Mouse (Mus musculus) myocyte (in vitro differentiated cells): ENCODE measurements at regions not wholly inside any gene's neighbourhood (a gene's known extent, or its start where the extent isn't known, plus 50 kb on each side); places are given as distances from the start of the nearest gene placed in this dataset.

ENCODE experiments used
- MYOG ChIP-seq, 3 experiments: IDR thresholded peaks; one replicate each; pipeline ENCODE4 v1.6.1; 2011; ENCODE audit warnings: control low read depth in 2 of 3, low read depth in 2 of 3, mild to moderate bottlenecking in 2 of 3; ENCODE audit not compliant: insufficient read length in 2 of 3, control insufficient read depth in 1 of 3, insufficient read depth in 1 of 3
- POLR2A ChIP-seq: IDR thresholded peaks from one replicate; pipeline ENCODE4 v1.6.1; 2011; ENCODE audit warnings: low read depth, mild to moderate bottlenecking, control low read depth, moderate library complexity; ENCODE audit not compliant: insufficient read length
- REST ChIP-seq: IDR thresholded peaks from one replicate; pipeline ENCODE4 v1.6.1; 2011; ENCODE audit warnings: mild to moderate bottlenecking, control low read depth, moderate library complexity; ENCODE audit not compliant: insufficient read depth, insufficient read length
- SRF ChIP-seq: IDR thresholded peaks from one replicate; pipeline ENCODE4 v1.6.1; 2011; ENCODE audit warnings: low read depth; ENCODE audit not compliant: control insufficient read depth, insufficient read length
- TCF12 ChIP-seq: IDR thresholded peaks from one replicate; pipeline ENCODE4 v1.6.1; 2011; ENCODE audit warnings: mild to moderate bottlenecking, control low read depth; ENCODE audit not compliant: poor library complexity, insufficient read depth, severe bottlenecking
- USF1 ChIP-seq: IDR thresholded peaks from one replicate; pipeline ENCODE4 v1.6.1; 2011; ENCODE audit warnings: low read depth, mild to moderate bottlenecking, control low read depth, moderate library complexity

DNA sequence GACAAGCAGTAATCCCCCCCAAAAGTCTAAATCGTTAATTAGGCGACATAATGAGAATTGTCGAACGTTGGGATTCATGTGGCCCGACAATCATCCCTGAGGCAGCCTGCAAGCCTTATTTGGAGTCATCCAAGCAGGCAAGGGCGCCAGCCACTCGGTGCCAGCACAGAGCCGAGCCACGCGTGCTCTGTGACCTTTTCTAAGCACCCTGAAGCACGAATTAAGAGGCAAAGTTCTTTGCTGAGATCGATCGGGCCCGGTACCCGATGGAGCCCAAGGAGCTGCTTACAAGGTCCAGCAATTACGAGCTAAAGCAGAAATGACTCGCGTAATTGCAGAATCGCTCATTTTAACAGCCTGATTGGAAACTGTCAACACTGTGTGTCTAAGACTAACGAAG, 61.9 kb upstream of the Ppp2r5c start:
- TF ChIP-seq MYOG (IDR thresholded peaks at IDR 0.05; ENCODE audit: control insufficient read depth in 1 of 3, insufficient read depth in 1 of 3, insufficient read length in 2 of 3, low read depth in 2 of 3) = no peak
- no peak for TF ChIP-seq POLR2A
- no peak for TF ChIP-seq SRF
- no peak for TF ChIP-seq TCF12
- TF ChIP-seq USF1 = no peak
- no peak for TF ChIP-seq REST
